Mouse (Mus musculus): ENCODE results near the gene Dagla. TPM values are rescaled to one million over a fixed set of nuclear protein-coding genes. Genes with fewer than 3 reads are reported as not detected.

Dagla gene
- total RNA-seq, 2 experiments from 2014 or later: 92.4 to 94.3 TPM

DNA sequence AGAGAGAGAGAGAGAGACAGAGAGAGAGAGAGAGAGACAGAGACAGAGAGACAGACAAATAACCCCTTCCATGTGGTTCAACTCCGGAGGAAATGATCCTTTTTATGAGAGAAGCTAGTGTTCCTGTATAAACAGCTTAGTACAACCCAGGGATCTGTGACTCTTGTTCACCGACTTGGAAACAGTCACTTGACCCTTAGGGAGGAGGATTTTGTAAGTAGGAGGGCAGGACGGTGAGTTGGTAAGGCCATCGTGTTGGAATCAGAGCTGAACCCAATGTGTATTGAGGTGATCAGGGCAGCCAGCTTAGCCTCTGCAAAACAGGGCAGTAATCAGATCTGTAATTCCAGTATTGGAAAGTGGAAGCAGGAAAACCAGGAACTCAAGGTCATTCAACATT, 12.3 kb upstream of the Dagla start:
- intact Hi-C loops (cut with DNase I): no loop called here
- DNase-seq (ENCODE audit: low spot score in 2 of 2): no peak

DNA sequence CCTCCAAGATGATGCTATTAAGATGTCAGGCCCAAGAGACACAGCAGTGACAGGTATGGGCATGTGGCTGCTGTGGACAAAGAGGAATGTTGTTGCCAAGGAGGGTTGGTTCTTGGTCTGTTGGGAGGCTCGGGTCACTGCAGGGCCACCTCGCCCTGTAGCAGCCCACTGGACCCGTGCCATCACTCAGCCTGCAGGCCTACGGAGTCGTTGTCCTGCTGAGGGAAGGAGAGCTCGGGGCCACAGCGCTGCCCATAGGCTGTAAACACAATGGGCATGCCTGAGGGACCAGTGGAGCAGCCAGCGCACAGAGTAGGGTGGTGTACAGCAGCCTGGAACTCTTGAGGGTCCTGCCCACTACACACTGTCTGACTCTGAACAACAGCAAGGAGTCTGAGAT, 7.4 kb upstream of the Dagla start:
- intact Hi-C loops (cut with DNase I): no loop called here
- DNase-seq (ENCODE audit: low spot score in 2 of 2): no peak

DNA sequence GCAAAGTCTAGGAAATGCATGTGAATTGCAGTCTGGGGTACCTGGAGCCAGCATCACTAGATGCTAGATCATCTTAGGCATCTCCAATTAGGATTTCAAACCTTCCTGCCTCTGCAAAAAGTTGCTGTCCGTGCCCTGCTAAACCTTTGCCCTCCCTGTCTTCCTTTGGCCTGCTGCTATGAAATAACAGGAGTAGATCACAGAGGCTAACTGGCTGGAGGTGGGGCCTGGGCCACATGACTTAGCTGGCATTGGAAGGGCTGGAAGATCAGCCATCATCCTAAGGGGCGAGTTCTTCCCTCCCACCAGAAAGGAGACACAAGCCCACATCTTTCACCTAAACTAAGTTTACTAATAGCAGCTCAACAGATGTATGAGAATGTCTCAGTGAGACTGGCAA, 4.3 kb upstream of the Dagla start:
- intact Hi-C loops (cut with DNase I): no loop called here
- DNase-seq (ENCODE audit: low spot score in 2 of 2): no peak

DNA sequence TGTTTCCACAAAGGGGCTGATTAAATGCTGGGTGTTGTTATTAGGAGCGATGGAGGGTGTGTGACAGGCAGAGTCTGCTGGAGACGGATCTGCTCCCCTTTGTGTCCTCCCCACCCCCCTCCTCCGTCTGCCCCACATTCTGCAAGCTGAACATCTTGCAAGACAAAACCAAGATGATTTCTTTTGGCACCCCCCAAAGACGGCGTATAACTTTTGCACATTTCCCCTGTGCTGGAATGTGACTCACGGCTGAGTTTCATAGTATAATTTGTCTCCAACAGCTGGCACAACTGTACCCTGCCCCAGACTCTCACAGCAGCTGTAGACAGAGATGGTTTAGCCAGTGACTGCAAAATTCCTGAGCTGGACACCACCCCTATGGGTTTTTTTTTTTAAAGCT, 3.3 kb upstream of the Dagla start:
- intact Hi-C loops (cut with DNase I): no loop called here
- DNase-seq (ENCODE audit: low spot score in 2 of 2): no peak

DNA sequence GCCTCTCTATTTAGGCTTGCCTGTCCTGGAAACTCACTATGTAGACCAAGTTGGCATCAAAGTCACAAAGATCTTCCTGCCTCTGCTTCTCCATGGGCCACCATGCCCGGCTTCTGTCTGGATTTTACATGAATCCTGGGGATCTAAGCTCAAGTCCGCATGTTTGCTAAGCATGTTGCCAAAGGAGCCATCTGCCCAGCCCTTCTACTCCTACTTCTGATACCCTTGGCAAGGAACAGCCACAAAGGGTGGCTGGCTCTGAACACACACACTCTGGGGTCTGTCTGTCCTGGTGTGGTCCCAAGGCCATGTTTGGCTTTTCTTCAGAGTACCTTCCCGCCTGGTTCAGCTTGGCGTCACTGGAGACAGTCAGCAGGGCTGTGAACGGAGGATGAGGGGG, 2.7 kb upstream of the Dagla start:
- DNase-seq (ENCODE audit: low spot score in 2 of 2): no peak
- intact Hi-C loops (cut with DNase I): no loop called here

DNA sequence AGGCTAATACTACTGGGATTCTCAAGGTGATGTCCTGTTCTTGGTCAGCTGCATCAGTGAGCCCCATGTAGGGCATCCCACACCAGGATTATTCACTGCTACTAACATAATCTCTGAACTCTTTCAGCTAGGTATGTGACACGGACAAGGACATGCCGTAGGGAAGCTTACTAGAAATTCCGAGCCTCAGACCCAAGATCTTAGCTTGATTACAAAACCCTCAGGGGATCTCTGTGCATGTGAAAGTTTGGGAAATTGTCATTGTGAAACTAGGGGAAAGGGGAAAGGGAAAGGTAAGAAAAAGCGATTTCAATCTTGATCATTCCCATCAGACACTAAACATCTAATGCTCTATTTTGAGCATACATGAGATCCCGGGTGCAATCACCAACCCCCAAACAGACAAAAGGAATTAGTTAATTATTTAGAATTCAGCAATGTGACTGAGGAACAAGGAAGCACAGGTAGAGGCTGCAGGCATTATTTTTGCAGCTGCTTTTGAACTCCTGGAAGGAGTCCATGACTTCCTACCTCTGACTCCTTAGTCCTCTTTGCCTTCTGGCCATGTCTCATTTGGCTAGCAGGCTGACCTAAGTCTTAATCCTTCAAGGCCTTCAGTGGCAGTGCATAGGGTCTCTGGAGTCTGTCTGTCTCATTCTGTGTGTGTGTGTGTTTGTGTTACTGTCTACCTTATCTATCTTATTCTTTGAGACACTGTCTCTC, 2.0 kb upstream of the Dagla start:
- intact Hi-C loops (cut with DNase I): no loop called here
- DNase-seq (ENCODE audit: low spot score in 2 of 2): no peak

DNA sequence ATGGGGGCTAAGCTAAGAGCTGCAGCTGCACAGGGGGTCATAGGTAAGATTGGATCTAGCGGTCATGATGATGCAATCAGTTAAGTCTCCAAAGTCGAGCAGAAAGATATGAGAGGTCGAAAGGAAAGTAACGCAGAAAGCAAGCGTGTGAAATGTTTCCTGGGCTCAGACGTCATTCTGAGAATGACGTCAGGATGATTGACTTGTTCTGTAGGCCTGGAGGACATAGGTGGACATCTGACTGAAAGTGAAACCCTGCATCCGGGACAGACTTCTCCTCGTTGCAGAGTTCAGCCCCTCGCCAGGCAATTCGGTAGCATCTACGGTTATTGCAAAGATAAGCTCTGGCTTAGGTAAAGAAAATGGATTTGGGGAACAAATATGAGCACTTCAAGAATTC, 963 bp upstream of the Dagla start:
- no peak for DNase-seq (ENCODE audit: low spot score in 2 of 2)
- intact Hi-C loops (cut with DNase I): loop anchor here (2.0 kb wide), 2 partner anchors 15 to 39 kb away; no protein-coding TSS in a partner anchor

DNA sequence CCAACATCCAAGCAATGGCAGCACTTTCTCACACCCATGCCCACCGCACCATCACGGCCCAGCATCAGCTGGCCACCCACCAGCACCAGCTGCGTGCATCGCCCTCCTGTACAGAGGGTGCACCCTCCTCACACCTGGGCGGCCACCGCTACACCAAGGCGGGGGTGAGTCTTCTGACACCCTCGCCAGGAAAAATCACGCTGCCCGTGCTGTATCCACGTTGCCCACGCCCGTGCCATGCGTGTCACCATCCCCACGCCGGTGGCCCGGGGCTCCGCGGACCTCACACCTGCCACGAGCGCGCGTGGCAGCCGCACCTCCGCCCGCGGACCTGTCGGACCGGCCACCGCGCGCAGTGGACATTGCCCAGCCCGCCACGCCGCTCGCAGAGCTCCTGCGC, 282 bp downstream of the Dagla start:
- intact Hi-C loops (cut with DNase I): loop anchor here (2.0 kb wide), 2 partner anchors 14 to 38 kb away; no protein-coding TSS in a partner anchor
- DNase-seq (ENCODE audit: low spot score in 2 of 2): no peak

DNA sequence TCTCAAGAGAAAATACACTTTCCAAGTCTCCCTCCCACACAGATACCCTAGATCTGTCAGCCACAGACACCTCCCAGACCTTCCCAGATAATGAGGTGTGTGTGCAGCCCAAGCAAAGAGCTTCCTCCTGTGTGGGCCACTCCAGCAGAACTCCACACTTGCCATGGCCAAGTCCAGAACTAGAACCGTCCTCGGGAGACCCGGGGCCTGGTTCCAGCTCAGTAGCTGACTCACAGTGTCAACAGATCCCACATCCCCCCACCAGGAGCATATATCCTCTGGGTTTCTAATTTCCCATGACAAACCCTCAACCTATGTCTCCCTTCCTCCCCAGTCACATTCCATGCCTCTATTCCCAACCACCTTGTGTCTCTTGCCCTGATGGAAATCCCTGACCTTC, 1.8 kb downstream of the Dagla start:
- intact Hi-C loops (cut with DNase I): no loop called here
- peak in 1 of 2 experiments; percentile 17 for DNase-seq (ENCODE audit: low spot score in 2 of 2)

DNA sequence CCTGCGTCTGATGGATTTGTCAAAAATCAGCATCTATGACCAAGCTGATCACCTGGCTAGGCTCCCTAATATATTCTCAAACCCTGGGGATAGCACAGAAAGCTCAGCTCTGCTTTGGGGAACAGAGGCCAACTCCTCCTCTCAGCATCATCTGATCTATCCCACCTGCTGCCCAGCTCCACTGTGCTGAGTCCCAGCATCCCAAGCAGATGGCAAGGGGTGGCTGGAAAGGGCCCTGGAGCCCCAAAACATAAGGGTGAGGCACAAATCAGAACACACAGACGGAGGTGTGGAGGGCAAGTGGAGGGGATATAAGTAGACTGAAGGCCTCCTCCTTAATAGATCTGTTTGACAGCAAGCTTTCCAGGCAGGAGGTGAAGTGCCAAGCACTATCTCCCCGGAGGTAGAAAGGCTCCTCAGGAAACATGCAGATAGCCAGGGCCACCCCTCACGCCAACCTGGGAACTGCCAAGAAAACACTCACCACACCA, 2.8 kb downstream of the Dagla start:
- intact Hi-C loops (cut with DNase I): no loop called here
- peak in 1 of 2 experiments; percentile 7 for DNase-seq (ENCODE audit: low spot score in 2 of 2)

DNA sequence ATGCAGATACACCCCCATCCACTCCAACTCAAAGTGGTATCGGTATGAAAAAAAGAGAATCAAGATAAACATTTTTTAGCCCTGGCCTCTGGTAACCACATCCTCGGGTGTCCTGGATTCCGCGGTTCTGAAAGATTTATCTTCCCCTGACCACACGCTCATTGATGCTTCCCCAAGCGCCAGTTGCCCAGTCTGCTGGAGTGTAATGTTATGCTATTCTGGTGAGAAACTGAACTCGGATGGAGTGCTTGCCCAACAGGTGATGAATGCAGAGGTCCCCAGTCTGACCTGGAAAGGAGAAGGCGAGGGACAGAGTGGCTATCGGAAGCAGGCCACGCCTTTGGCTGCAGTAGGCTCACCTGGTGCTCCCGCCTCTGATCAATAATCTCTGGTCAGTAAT, 3.4 kb downstream of the Dagla start:
- intact Hi-C loops (cut with DNase I): no loop called here
- no peak for DNase-seq (ENCODE audit: low spot score in 2 of 2)

DNA sequence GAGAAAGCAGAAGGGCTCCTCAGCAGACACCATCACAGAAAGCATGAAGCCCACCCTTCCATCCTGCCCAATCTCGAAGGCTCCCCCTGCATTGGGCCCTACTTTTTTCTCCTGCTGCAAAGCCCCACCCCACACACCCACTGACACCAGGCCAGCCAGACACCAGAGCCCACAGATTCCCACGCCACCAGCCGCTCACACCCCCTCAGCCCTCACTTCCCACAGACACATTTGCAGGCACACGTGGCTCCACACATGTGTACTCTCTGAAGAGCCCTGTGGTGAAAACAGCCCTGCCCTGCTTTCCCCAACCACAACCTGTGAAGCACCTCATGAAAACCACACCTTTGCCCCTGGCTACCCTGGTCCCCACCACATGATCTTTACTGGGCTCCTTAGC, 3.9 kb downstream of the Dagla start:
- DNase-seq (ENCODE audit: low spot score in 2 of 2): peak; percentile 65 to 68
- intact Hi-C loops (cut with DNase I): no loop called here

DNA sequence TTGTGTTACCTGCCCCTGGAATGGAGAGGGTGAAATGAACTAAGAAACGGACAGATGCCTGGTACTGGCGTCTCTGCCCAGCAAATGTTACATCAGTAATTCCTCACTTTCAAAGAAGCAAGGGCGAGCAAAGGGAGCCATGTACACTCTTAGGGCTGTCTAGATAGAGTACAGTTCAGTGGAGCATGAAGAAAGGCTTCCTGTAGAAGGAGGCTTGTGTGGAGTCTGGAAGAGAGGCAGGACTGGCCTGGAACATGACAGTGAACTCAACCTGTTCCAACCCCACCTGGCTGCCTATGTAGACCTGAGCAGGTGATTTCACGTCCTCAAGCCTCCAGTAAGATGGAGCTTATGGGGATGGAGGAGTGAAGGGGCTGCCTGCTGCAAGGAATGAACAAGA, 6.4 kb downstream of the Dagla start:
- intact Hi-C loops (cut with DNase I): no loop called here
- peak; percentile 2 to 3 for DNase-seq (ENCODE audit: low spot score in 2 of 2)

DNA sequence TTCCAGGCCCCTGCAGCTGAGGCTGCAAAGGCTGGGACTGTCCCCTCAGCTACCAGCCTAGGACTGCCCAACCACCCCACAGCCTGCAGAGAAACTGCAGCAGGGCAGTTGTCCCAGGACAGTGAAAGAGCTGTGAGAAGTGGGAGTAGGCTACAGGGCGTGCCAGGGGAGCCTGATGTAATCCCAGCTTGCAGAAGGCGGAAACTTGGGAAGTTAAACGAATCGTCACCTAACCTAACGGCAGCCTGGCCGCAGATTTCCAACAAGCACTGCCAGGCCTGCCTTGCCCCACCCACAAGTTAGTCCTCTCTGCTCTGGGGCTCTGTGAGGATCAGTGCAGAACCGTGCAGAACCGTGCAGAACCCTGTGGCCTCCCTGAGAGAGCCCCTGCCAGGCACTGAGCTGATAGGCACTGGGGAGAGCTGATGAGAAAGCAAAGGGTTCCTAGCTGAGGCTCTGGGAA, 7.6 kb downstream of the Dagla start:
- intact Hi-C loops (cut with DNase I): no loop called here
- DNase-seq (ENCODE audit: low spot score in 2 of 2): peak; percentile 28 to 52

DNA sequence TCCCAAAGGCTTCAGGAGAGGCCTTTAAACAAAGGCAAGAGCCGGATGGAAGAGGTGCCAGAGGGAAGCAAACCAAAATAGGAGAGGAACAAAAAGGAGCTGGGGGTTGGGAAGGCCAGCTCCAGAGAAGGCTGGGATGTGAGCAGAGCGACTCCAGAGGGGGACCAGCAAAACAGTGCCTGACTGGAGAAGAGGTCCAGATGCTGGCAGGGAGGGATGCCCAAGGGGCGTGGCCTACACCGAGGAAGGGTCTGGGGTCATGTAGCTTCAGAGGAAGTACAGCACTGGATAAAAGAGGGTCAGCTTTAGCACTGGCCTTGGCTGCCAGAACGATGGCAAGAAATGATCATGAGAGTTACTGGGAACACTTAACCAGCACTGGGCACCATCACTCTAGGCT, 8.4 kb downstream of the Dagla start:
- DNase-seq (ENCODE audit: low spot score in 2 of 2): peak in 1 of 2 experiments; percentile 9
- intact Hi-C loops (cut with DNase I): no loop called here

DNA sequence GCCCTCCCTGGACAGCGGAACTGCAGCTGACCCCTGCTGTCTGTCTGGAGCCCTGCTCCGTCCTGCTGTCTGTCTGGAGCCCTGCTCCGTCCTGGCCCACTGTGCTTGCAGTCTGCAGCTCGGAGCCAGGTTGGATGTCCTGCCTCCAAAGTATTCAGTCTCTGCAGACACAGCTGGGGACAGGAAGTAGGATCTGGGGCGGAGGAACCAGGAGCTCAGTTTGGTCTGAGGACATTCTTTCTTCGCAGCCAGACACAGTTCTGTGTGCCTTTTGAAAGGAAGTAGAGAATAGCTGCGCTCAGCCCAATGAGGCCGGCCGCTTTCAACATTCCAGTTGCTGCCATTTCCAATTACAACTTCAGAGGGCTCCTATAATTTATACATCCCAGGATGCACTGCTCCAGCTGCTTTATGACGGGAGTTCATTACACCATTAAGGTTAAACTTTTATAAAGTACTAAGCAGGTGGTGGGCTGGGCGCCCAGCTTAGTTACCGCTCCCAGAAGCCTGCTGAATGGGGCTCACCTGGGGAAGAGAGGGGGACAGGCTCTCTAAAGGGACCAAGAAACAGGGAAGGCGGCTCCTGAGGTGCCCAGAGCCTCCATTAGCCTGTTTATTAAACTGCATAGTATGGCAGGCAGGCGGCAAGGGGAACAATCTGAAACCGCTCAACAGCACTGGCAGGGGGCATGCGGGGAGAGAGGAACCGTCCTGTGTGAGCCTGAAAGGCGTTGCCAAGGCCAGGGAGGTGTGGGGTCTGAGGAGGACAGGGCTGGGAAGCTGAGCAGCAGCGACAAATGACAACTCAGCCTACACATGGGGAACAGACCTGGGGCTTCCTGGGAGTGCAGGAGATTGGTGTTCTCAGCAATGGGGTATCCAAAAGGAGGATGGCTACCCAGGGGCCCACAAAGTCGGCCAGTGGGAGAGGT, 9.8 kb downstream of the Dagla start:
- intact Hi-C loops (cut with DNase I): no loop called here
- peak in 1 of 2 experiments; percentile 42 for DNase-seq (ENCODE audit: low spot score in 2 of 2)

DNA sequence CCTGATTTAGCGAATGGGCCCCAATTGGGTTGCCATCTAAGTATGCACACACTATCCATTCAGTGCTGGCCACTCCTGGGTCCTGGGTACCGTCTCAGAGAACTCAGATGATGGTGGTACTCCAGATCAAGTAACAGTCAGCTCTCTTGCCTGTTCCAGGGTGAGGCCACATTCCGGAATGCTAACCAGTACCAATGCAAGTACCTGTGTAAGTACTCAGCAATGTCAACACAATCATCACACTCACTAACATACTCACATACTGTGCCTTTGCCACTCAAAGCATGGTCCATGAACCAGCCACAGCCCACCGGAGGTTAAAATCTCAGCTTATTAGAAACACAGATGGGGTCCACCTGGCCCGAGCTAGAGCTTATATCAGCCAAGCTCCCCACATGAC, 10.7 kb downstream of the Dagla start:
- intact Hi-C loops (cut with DNase I): no loop called here
- peak in 1 of 2 experiments; percentile 3 for DNase-seq (ENCODE audit: low spot score in 2 of 2)

DNA sequence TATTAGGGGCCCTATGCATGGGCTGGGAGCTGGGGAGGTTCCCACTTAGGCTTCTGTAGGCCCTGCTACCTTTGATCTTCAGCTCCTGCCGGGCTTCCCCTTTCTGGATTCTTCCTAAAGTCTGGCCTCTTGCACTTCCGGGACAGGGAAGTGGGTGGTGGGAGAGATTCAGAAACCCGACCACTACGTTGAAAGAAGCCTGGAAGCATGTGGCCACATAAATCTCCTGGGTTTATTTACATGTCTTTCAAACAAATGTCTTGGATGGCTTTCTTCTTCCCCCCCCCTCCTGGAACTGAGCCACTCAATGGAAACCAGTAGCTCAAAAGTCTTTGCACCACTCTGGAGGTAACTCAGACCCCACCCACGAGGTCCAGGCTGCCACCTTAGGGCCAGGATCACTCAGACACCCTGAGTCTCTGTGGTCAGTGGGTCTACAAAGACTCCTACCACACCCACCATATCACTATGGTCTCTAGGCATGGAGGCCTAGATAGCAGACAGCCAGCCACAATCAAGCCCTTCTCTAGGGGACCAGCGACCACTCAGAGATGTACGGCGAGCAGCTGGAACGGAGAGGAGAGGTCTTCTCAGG, 12.7 kb downstream of the Dagla start:
- intact Hi-C loops (cut with DNase I): loop anchor here (2.0 kb wide), 1 partner anchor 13 kb away; the partner anchor contains the start of gene Dagla
- peak in 1 of 2 experiments; percentile 5 for DNase-seq (ENCODE audit: low spot score in 2 of 2)

DNA sequence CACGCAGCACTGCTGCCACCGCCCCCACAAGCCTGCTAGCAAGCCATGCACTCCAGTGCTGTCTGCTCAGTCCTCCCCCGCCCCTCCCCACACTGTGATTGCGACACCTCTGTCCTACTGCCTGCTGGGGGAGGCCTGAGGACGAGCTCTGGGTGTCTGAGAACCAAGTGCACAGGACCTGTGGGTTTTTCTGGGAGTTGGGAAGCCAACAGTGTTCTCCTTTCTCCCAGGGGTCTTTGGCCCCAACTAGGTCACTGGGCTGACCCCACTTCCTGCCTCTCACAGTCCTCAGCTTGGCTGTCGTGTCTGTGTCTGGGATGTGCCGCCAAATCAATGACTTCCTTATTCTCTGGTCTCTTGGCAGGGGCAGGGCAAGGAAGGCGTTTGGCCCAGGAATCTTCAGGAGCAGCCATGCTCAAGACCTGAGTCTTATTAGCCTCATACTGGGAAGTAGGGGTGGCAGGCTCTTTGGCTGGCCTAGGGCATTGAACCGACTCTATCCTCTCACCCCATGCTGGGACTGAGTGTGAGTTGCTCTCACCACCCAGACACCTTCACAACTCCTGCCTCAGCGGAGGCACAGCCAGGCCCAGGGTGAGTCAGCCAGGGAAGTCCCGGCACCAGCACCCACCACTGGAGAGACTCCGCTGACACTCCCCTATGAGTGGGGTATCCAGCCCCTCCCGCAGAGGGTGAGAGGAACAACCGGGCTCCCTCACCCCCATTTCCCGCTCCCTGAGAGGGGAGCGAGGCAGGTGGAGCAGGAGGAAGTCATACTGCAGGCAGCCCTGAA, 14.3 kb downstream of the Dagla start:
- intact Hi-C loops (cut with DNase I): loop anchor here (2.0 kb wide), 1 partner anchor 14 kb away; the partner anchor contains the start of gene Dagla

More for the DNA sequence above, 14.3 kb downstream of the Dagla start:
- DNase-seq (ENCODE audit: low spot score in 2 of 2): peak in 1 of 2 experiments; percentile 70
